8 mouse cellular contexts compared by ENCODE assay signal in genomic region chr17:46248189-46248522, GRCm38 (mm10). TPM values are rescaled to one million over a fixed set of nuclear protein-coding genes. Genes with fewer than 3 reads are reported as not detected.
DNase-seq lines count a peak whose midpoint lies in the region; ATAC-seq and TF ChIP-seq lines count a peak whose summit lies in the region.

No protein-coding gene starts in this region.

- H3K4me2 ChIP-seq in heart, postnatal 0 days (ENCODE audit: low read depth, low read length) = peak overlapping the region; percentile 97
- peak overlapping the region; percentile 95 for H3K4me2 ChIP-seq in hindbrain, embryonic 13.5 days
- peak overlapping the region; percentile 93 for H3K4me2 ChIP-seq in midbrain, embryonic 13.5 days (replicated peaks)

- TF ChIP-seq POLR2A in bone marrow, adult 2 months (IDR thresholded peaks at IDR 0.05; ENCODE audit: borderline replicate concordance, control insufficient read depth, low read depth, low read length) = no peak

- WGBS in heart, postnatal 0 days = under 1% methylated on average over 37 of the region's 37 CpGs
- under 1% methylated on average over 37 of the region's 37 CpGs for WGBS in bone marrow, adult 2 months
- 1% methylated on average over 37 of the region's 37 CpGs for WGBS in hindbrain, embryonic 13.5 days
- WGBS in midbrain, embryonic 13.5 days = 1% methylated on average over 37 of the region's 37 CpGs

- TF ChIP-seq EP300 in heart, postnatal 0 days (IDR thresholded peaks at IDR 0.05; ENCODE audit: low read depth) = no peak

- peak overlapping the region; percentile 88 for H3K27ac ChIP-seq in heart, postnatal 0 days (ENCODE audit: low read depth)
- peak overlapping the region; percentile 92 for H3K27ac ChIP-seq in bone marrow, adult 2 months (ENCODE audit: control insufficient read depth, insufficient read depth, low read depth, low read length, poor library complexity)
- peak overlapping the region; percentile 87 for H3K27ac ChIP-seq in hindbrain, embryonic 13.5 days
- peak overlapping the region; percentile 78 for H3K27ac ChIP-seq in midbrain, embryonic 13.5 days

- H3K9ac ChIP-seq in heart, postnatal 0 days (replicated peaks; ENCODE audit: low read depth, low read length) = peak overlapping the region; percentile 96
- peak overlapping the region; percentile 96 for H3K9ac ChIP-seq in hindbrain, embryonic 13.5 days
- peak overlapping the region; percentile 99 for H3K9ac ChIP-seq in midbrain, embryonic 13.5 days (replicated peaks)

- intact Hi-C loops in left cerebral cortex, postnatal 36 days (cut with DNase I) = no loop called here

- peaks cover 12% of the 10 kb centered on the region; the same call in 1 of the 2 replicates for H3K4me1 ChIP-seq in heart, postnatal 0 days (ENCODE audit: control insufficient read depth, insufficient read depth)
- peaks cover 4% of the 10 kb centered on the region for H3K4me1 ChIP-seq in bone marrow, adult 2 months (ENCODE audit: control insufficient read depth, insufficient read depth, low read length)
- peaks cover 29% of the 10 kb centered on the region for H3K4me1 ChIP-seq in hindbrain, embryonic 13.5 days (replicated peaks)
- H3K4me1 ChIP-seq in midbrain, embryonic 13.5 days (replicated peaks) = peaks cover 30% of the 10 kb centered on the region

- no peaks in the 10 kb centered on the region for H3K9me3 ChIP-seq in heart, postnatal 0 days (replicated peaks; ENCODE audit: control insufficient read depth, low read length)
- H3K9me3 ChIP-seq in hindbrain, embryonic 13.5 days = no peaks in the 10 kb centered on the region
- H3K9me3 ChIP-seq in midbrain, embryonic 13.5 days = no peaks in the 10 kb centered on the region

- H3K36me3 ChIP-seq in heart, postnatal 0 days (replicated peaks; ENCODE audit: control insufficient read depth, insufficient read depth, low read length) = peaks cover 56% of the 10 kb centered on the region
- peaks cover 70% of the 10 kb centered on the region for H3K36me3 ChIP-seq in hindbrain, embryonic 13.5 days
- H3K36me3 ChIP-seq in midbrain, embryonic 13.5 days = peaks cover 70% of the 10 kb centered on the region

- no peak for DNase-seq in heart, postnatal 0 days (ENCODE audit: low spot score)
- DNase-seq in heart, postnatal 4 days = no peak
- no peak for DNase-seq in left cerebral cortex, postnatal 36 days (ENCODE audit: low spot score in 2 of 2)
- DNase-seq in adrenal gland, postnatal 10 days = no peak
- DNase-seq in layer of hippocampus, postnatal 36 days = no peak

- peak; percentile 40 for ATAC-seq in heart, postnatal 0 days (ENCODE audit: insufficient read depth, low read depth)
- ATAC-seq in hindbrain, embryonic 13.5 days (ENCODE audit: low FRiP score) = no peak; the same call in 1 of the 2 replicates
- peak; percentile 70 for ATAC-seq in midbrain, embryonic 13.5 days

- H3K4me3 ChIP-seq in heart, postnatal 0 days (ENCODE audit: low read depth, low read length) = peak overlapping the region; percentile 85
- H3K4me3 ChIP-seq in bone marrow, adult 2 months (replicated peaks; ENCODE audit: control insufficient read depth, low read depth, low read length) = peak overlapping the region; percentile 96
- H3K4me3 ChIP-seq in hindbrain, embryonic 13.5 days = peak overlapping the region; percentile 94
- H3K4me3 ChIP-seq in midbrain, embryonic 13.5 days (replicated peaks) = peak overlapping the region; percentile 98

- TF ChIP-seq CTCF in heart, postnatal 0 days (IDR thresholded peaks at IDR 0.05; ENCODE audit: low read depth) = no peak
- TF ChIP-seq CTCF in bone marrow, adult 2 months (IDR thresholded peaks at IDR 0.05; ENCODE audit: control insufficient read depth, insufficient read depth, low read length) = no peak

- no peaks in the 10 kb centered on the region for H3K27me3 ChIP-seq in heart, postnatal 0 days (ENCODE audit: control insufficient read depth, insufficient read depth, low read length)
- no peaks in the 10 kb centered on the region for H3K27me3 ChIP-seq in hindbrain, embryonic 13.5 days
- no peaks in the 10 kb centered on the region for H3K27me3 ChIP-seq in midbrain, embryonic 13.5 days

RNA-seq across cellular contexts. Expression of gene Yipf3, which starts 0.3 kb away (rescaled TPM):
- 16.0 and 21.3 TPM in 2 replicates for total RNA-seq in heart, postnatal 0 days (2014; rRNA removed; ENCODE audit: low replicate concordance)
- polyA plus RNA-seq in heart, postnatal 0 days (2015; fragmentation: Nextera tagmentation; extraction: Ambion mirVana) = 68.5 and 78.4 TPM in 2 replicates
- 10 to 100 TPM; 64.6 TPM for total RNA-seq in heart, postnatal 4 days (2021)
- 75.6 and 103 TPM in 2 replicates for polyA plus RNA-seq in bone marrow, adult 2 months (2011; ENCODE audit: insufficient read depth, insufficient read length, low replicate concordance, missing spikeins)
- polyA plus RNA-seq in hindbrain, embryonic 13.5 days (2015; fragmentation: Nextera tagmentation; extraction: Ambion mirVana) = 87.5 and 90.8 TPM in 2 replicates
- polyA plus RNA-seq in midbrain, embryonic 13.5 days (2015; fragmentation: Nextera tagmentation; extraction: Ambion mirVana) = 87.3 and 91.6 TPM in 2 replicates
- 10 to 100 TPM; 84.6 to 85.6 TPM for total RNA-seq in left cerebral cortex, postnatal 36 days (2021)
- 100 to 1,000 TPM; 105 to 121 TPM for total RNA-seq in adrenal gland, postnatal 10 days (2021)
- 10 to 100 TPM; 78.7 to 92.4 TPM for total RNA-seq in layer of hippocampus, postnatal 36 days (2021)

RNA-seq across cellular contexts. Expression of gene Polr1c, which starts 0.3 kb away (rescaled TPM):
- 35.7 and 38.3 TPM in 2 replicates for total RNA-seq in heart, postnatal 0 days (2014; rRNA removed; ENCODE audit: low replicate concordance)
- 27.2 TPM in 2 replicates for polyA plus RNA-seq in heart, postnatal 0 days (2015; fragmentation: Nextera tagmentation; extraction: Ambion mirVana)
- 10 to 100 TPM; 26.2 to 30.5 TPM for total RNA-seq in heart, postnatal 4 days (2021)
- 26.6 and 55.4 TPM in 2 replicates for polyA plus RNA-seq in bone marrow, adult 2 months (2011; ENCODE audit: insufficient read depth, insufficient read length, low replicate concordance, missing spikeins)
- 82.7 and 85.7 TPM in 2 replicates for polyA plus RNA-seq in hindbrain, embryonic 13.5 days (2015; fragmentation: Nextera tagmentation; extraction: Ambion mirVana)
- 92.8 and 99.0 TPM in 2 replicates for polyA plus RNA-seq in midbrain, embryonic 13.5 days (2015; fragmentation: Nextera tagmentation; extraction: Ambion mirVana)
- total RNA-seq in left cerebral cortex, postnatal 36 days (2021) = 10 to 100 TPM; 36.3 to 38.8 TPM
- total RNA-seq in adrenal gland, postnatal 10 days (2021) = 10 to 100 TPM; 68.3 to 72.3 TPM
- 10 to 100 TPM; 34.5 to 35.1 TPM for total RNA-seq in layer of hippocampus, postnatal 36 days (2021)

RNA-seq across cellular contexts. Expression of gene Lrrc73, which starts 5.2 kb away (rescaled TPM):
- total RNA-seq in heart, postnatal 0 days (2014; rRNA removed; ENCODE audit: low replicate concordance) = 1.3 and 1.5 TPM in 2 replicates
- 0.26 and 0.45 TPM in 2 replicates for polyA plus RNA-seq in heart, postnatal 0 days (2015; fragmentation: Nextera tagmentation; extraction: Ambion mirVana)
- under 1 TPM; 0.81 to 0.90 TPM for total RNA-seq in heart, postnatal 4 days (2021)
- 1.4 and 2.4 TPM in 2 replicates for polyA plus RNA-seq in bone marrow, adult 2 months (2011; ENCODE audit: insufficient read depth, insufficient read length, low replicate concordance, missing spikeins)
- polyA plus RNA-seq in hindbrain, embryonic 13.5 days (2015; fragmentation: Nextera tagmentation; extraction: Ambion mirVana) = 7.3 and 9.5 TPM in 2 replicates
- 7.5 and 8.2 TPM in 2 replicates for polyA plus RNA-seq in midbrain, embryonic 13.5 days (2015; fragmentation: Nextera tagmentation; extraction: Ambion mirVana)
- total RNA-seq in left cerebral cortex, postnatal 36 days (2021) = 10 to 100 TPM; 63.1 to 73.6 TPM
- 1 to 10 TPM; 3.4 to 3.8 TPM for total RNA-seq in adrenal gland, postnatal 10 days (2021)
- total RNA-seq in layer of hippocampus, postnatal 36 days (2021) = 10 to 100 TPM; 60.4 to 63.5 TPM

RNA-seq across cellular contexts. Expression of gene Tjap1, which starts 34.7 kb away (rescaled TPM):
- 30.1 and 31.9 TPM in 2 replicates for total RNA-seq in heart, postnatal 0 days (2014; rRNA removed; ENCODE audit: low replicate concordance)
- polyA plus RNA-seq in heart, postnatal 0 days (2015; fragmentation: Nextera tagmentation; extraction: Ambion mirVana) = 20.1 and 22.6 TPM in 2 replicates
- total RNA-seq in heart, postnatal 4 days (2021) = 10 to 100 TPM; 55.0 to 59.0 TPM
- 20.0 and 28.9 TPM in 2 replicates for polyA plus RNA-seq in bone marrow, adult 2 months (2011; ENCODE audit: insufficient read depth, insufficient read length, low replicate concordance, missing spikeins)
- polyA plus RNA-seq in hindbrain, embryonic 13.5 days (2015; fragmentation: Nextera tagmentation; extraction: Ambion mirVana) = 28.6 and 33.8 TPM in 2 replicates
- 31.3 and 37.2 TPM in 2 replicates for polyA plus RNA-seq in midbrain, embryonic 13.5 days (2015; fragmentation: Nextera tagmentation; extraction: Ambion mirVana)
- 10 to 100 TPM; 35.9 to 48.4 TPM for total RNA-seq in left cerebral cortex, postnatal 36 days (2021)
- 10 to 100 TPM; 42.0 to 52.6 TPM for total RNA-seq in adrenal gland, postnatal 10 days (2021)
- total RNA-seq in layer of hippocampus, postnatal 36 days (2021) = 10 to 100 TPM; 50.4 to 72.7 TPM

RNA-seq across cellular contexts. Expression of gene Xpo5, which starts 45.6 kb away (rescaled TPM):
- 22.6 and 28.9 TPM in 2 replicates for total RNA-seq in heart, postnatal 0 days (2014; rRNA removed; ENCODE audit: low replicate concordance)
- 9.9 and 11.7 TPM in 2 replicates for polyA plus RNA-seq in heart, postnatal 0 days (2015; fragmentation: Nextera tagmentation; extraction: Ambion mirVana)
- total RNA-seq in heart, postnatal 4 days (2021) = 10 to 100 TPM; 26.9 to 28.7 TPM
- 8.6 and 15.1 TPM in 2 replicates for polyA plus RNA-seq in bone marrow, adult 2 months (2011; ENCODE audit: insufficient read depth, insufficient read length, low replicate concordance, missing spikeins)
- 38.2 and 38.9 TPM in 2 replicates for polyA plus RNA-seq in hindbrain, embryonic 13.5 days (2015; fragmentation: Nextera tagmentation; extraction: Ambion mirVana)
- polyA plus RNA-seq in midbrain, embryonic 13.5 days (2015; fragmentation: Nextera tagmentation; extraction: Ambion mirVana) = 46.4 and 46.8 TPM in 2 replicates
- total RNA-seq in left cerebral cortex, postnatal 36 days (2021) = 10 to 100 TPM; 39.3 to 42.9 TPM
- total RNA-seq in adrenal gland, postnatal 10 days (2021) = 10 to 100 TPM; 43.6 to 48.5 TPM
- total RNA-seq in layer of hippocampus, postnatal 36 days (2021) = 10 to 100 TPM; 47.9 to 49.7 TPM

Comparison
In these comparisons a context has a peak if more than half of its experiments do, and no peak if none do; other contexts are left out.
1. RNA of gene Lrrc73, which starts 5.2 kb away (total RNA-seq): 63.1 to 73.6 TPM in left cerebral cortex, postnatal 36 days and 60.4 to 63.5 TPM in layer of hippocampus, postnatal 36 days; 3.4 to 3.8 TPM in adrenal gland, postnatal 10 days, 1.3 to 1.5 TPM in heart, postnatal 0 days and 0.81 to 0.90 TPM in heart, postnatal 4 days; every median in the first group is over 10 times any median in the second.
2. Peak in every context shown above with its lines, with median percentiles within 50 percentile points of each other: H3K27ac ChIP-seq, H3K4me2 ChIP-seq, H3K4me3 ChIP-seq and H3K9ac ChIP-seq.